Mouse (Mus musculus) hindbrain, embryonic 12.5 days (tissue): ENCODE data around the gene 4933402N22Rik. TPM values are rescaled to one million over a fixed set of nuclear protein-coding genes. Genes with fewer than 3 reads are reported as not detected.
"Not testable (repeated sequence)": the region's sequence is repeated elsewhere in the genome, so short reads cannot be mapped to it uniquely, and the experiment has no call there.

Experiments
- ATAC-seq: fragments of 200-750 bp; cut with Nextera tagmentation; 2 replicates; pipeline ENCODE4 v1.8.0; 2017; ENCODE audit warnings: moderate TSS enrichment; ENCODE audit not compliant: low FRiP score
- H3K27ac ChIP-seq: fragments of 300-500 bp; sonication (generic); 2 replicates; pipeline ENCODE4 v1.5.1; 2016; ENCODE audit warnings: mild to moderate bottlenecking
- H3K27me3 ChIP-seq: fragments of 300-500 bp; sonication (generic); 2 replicates; pipeline ENCODE4 v1.6.1; 2016; ENCODE audit warnings: mild to moderate bottlenecking
- H3K36me3 ChIP-seq: fragments of 300-500 bp; sonication (generic); 2 replicates; pipeline ENCODE4 v1.6.1; 2016; ENCODE audit warnings: mild to moderate bottlenecking
- H3K4me1 ChIP-seq: fragments of 300-500 bp; sonication (generic); 2 replicates; pipeline ENCODE4 v1.6.1; 2016
- H3K4me2 ChIP-seq: fragments of 300-500 bp; sonication (generic); replicated peaks from 2 replicates; pipeline ENCODE4 v1.6.1; 2016; ENCODE audit warnings: mild to moderate bottlenecking
- H3K4me3 ChIP-seq: fragments of 300-500 bp; sonication (generic); 2 replicates; pipeline ENCODE4 v1.5.1; 2016; ENCODE audit warnings: mild to moderate bottlenecking
- H3K9ac ChIP-seq: fragments of 300-500 bp; sonication (generic); 2 replicates; pipeline ENCODE4 v1.6.1; 2016; ENCODE audit warnings: mild to moderate bottlenecking, moderate library complexity
- H3K9me3 ChIP-seq: fragments of 300-500 bp; sonication (generic); replicated peaks from 2 replicates; pipeline ENCODE4 v1.6.1; 2016; ENCODE audit warnings: mild to moderate bottlenecking
- WGBS: fragments of 180-500 bp; shearing (Covaris S2); methylation state at CpG from one replicate; pipeline ENCODE4 v1.1.7; 2016; 5-methylcytosine and 5-hydroxymethylcytosine counted together
- polyA plus RNA-seq: library from polyadenylated mRNA; unstranded; fragments of >200 nt; fragmentation: Nextera tagmentation; extraction: Ambion mirVana; gene quantifications from 2 replicates; pipeline ENCODE4 v1.2.1, GENCODE M21; 2016

The 4933402N22Rik gene
- not detected in 2 replicates for polyA plus RNA-seq

DNA sequence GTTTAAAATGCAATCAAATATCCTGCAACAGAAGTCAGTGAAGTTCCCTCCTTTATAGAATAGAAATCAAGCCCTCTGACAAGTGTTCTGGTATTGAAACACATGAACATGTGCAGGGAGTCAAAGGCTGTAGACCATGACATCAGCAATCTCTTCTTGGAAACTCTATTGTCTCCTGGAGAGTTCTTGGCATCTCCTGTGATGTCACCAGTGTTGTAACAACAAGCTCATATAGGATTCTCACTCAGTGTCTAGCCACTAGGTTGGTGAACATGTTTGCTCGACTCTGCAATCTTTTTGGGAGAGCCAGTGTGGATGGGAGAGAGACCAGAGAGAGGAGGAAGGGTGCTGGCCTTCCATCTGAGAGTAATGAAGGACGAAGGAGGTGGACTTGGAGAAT, at the start of gene 4933402N22Rik:
Gene 4933402N22Rik (plus strand): TSS at position 301 of the 400 bp plus-strand sequence.
- not testable (repeated sequence) for H3K36me3 ChIP-seq, H3K9me3 ChIP-seq, H3K27ac ChIP-seq, H3K4me3 ChIP-seq, H3K27me3 ChIP-seq, H3K4me2 ChIP-seq, H3K9ac ChIP-seq, ATAC-seq, H3K4me1 ChIP-seq
- 88% methylated on average over 1 of the region's 2 CpGs for whole genome bisulfite sequencing

DNA sequence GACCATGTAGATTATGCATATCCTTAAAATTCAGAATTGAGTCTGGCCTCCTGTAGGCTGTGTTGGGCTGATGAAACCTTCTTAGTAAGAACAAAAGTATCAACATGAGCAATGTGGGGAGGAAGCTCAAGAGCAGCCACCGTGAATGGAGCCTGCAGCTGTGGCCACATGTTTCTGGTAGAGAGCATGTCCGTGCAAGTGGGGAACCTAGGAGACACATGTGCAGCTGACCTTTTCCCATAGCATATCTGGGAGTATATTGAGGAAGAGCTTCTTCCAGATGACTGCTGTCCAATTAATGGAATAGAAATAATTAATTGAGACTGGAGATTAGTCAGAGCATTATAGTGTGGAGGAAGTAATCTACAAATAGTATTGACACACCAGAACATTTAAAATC, 5.9 kb downstream of the 4933402N22Rik start:
- not testable (repeated sequence) for H3K4me1 ChIP-seq, H3K9ac ChIP-seq

More for the DNA sequence above, 5.9 kb downstream of the 4933402N22Rik start:
- not testable (repeated sequence) for H3K27me3 ChIP-seq, H3K36me3 ChIP-seq, H3K9me3 ChIP-seq, H3K27ac ChIP-seq, H3K4me3 ChIP-seq, H3K4me2 ChIP-seq, ATAC-seq
- 82% methylated on average over 2 of the region's 2 CpGs for WGBS

Other genes with a start within 250 kb of the 4933402N22Rik start
- gene Gm8922, start 236.1 kb upstream of the 4933402N22Rik start, polyA plus RNA-seq, result not detected in 2 replicates
- gene Gm8926, start 147.5 kb upstream of the 4933402N22Rik start, polyA plus RNA-seq, result not detected in 2 replicates
- not detected in 2 replicates for gene Gm6465, start 72.5 kb upstream of the 4933402N22Rik start, polyA plus RNA-seq